Mouse (Mus musculus) adipocyte (in vitro differentiated cells): Measurements from ENCODE around the gene Plau.

ENCODE experiments used
- DNase-seq: peaks from one replicate; pipeline ENCODE4 v3.0.0-alpha.2; 2016; ENCODE audit warnings: low spot score

The Plau gene

GRCm38 (mm10) chr14:20836171-20836904 lies at the start of gene Plau:
TSS of gene Plau (plus strand) at chr14:20836660.
- DNase-seq = no peak

GRCm38 (mm10) chr14:20788151-20788550 lies 48.3 kb upstream of the Plau start:
- no peak for DNase-seq

GRCm38 (mm10) chr14:20789593-20789992 lies 46.9 kb upstream of the Plau start:
- DNase-seq = no peak

GRCm38 (mm10) chr14:20790445-20790844 lies 46.0 kb upstream of the Plau start:
- DNase-seq = no peak

- no peak for DNase-seq
Observed at GRCm38 (mm10) chr14:20790996-20791395, 45.5 kb upstream of the Plau start.

- DNase-seq = no peak
Observed at GRCm38 (mm10) chr14:20791511-20792242, 44.8 kb upstream of the Plau start.

- DNase-seq = no peak
Observed at GRCm38 (mm10) chr14:20792243-20792921, 44.1 kb upstream of the Plau start.

- DNase-seq = no peak
Observed at GRCm38 (mm10) chr14:20792922-20793757, 43.3 kb upstream of the Plau start.

- peak; percentile 68 for DNase-seq
Observed at GRCm38 (mm10) chr14:20793758-20794531, 42.5 kb upstream of the Plau start, which contains the start of gene Camk2g. TSS of gene Camk2g (minus strand) at chr14:20794088.

- DNase-seq = no peak
Observed at GRCm38 (mm10) chr14:20794589-20794988, 41.9 kb upstream of the Plau start.

GRCm38 (mm10) chr14:20795423-20796152 lies 40.9 kb upstream of the Plau start:
- DNase-seq = no peak

- DNase-seq = no peak
Observed at GRCm38 (mm10) chr14:20796170-20796569, 40.3 kb upstream of the Plau start.

- DNase-seq = no peak
Observed at GRCm38 (mm10) chr14:20796643-20797042, 39.8 kb upstream of the Plau start.

- no peak for DNase-seq
Observed at GRCm38 (mm10) chr14:20798300-20798699, 38.2 kb upstream of the Plau start.

GRCm38 (mm10) chr14:20798761-20799160 lies 37.7 kb upstream of the Plau start:
- peak; percentile 74 for DNase-seq

GRCm38 (mm10) chr14:20802926-20803605 lies 33.4 kb upstream of the Plau start:
- no peak for DNase-seq

GRCm38 (mm10) chr14:20803606-20803938 lies 32.9 kb upstream of the Plau start:
- peak; percentile 82 for DNase-seq

- DNase-seq = no peak
Observed at GRCm38 (mm10) chr14:20804481-20804880, 32.0 kb upstream of the Plau start.

- peak; percentile 85 for DNase-seq
Observed at GRCm38 (mm10) chr14:20804964-20805672, 31.3 kb upstream of the Plau start.
